27 mouse cellular contexts compared by ENCODE assay signal in genomic region chr2:92554536-92554935, GRCm38 (mm10). TPM values are rescaled to one million over a fixed set of nuclear protein-coding genes. Genes with fewer than 3 reads are reported as not detected.
"Had no signal": no experiment of that assay in that cellular context is flagged by ENCODE, and none has a peak within 500 bp of the region (broad histone marks: within the 10 kb centered on the region; RNA-seq: fewer than 3 reads in every experiment).

No protein-coding gene starts in this region.

- H3K9ac ChIP-seq: embryonic facial prominence, embryonic 12.5 days; embryonic facial prominence, embryonic 13.5 days; embryonic facial prominence, embryonic 15.5 days; forebrain, embryonic 12.5 days; forebrain, embryonic 13.5 days; forebrain, embryonic 15.5 days; forebrain, postnatal 0 days had no signal

- H3K4me3 ChIP-seq: embryonic facial prominence, embryonic 10.5 days; embryonic facial prominence, embryonic 12.5 days; embryonic facial prominence, embryonic 13.5 days; embryonic facial prominence, embryonic 15.5 days; erythroblast, embryonic 14.5 days; forebrain, embryonic 10.5 days; forebrain, embryonic 12.5 days; forebrain, embryonic 13.5 days; forebrain, embryonic 15.5 days; gastrocnemius, adult 2 months; heart, adult 2 months; heart, embryonic 10.5 days had no signal

- H3K4me1 ChIP-seq: embryonic facial prominence, embryonic 10.5 days; embryonic facial prominence, embryonic 12.5 days; embryonic facial prominence, embryonic 13.5 days; embryonic facial prominence, embryonic 15.5 days; forebrain, embryonic 12.5 days; forebrain, embryonic 13.5 days; forebrain, embryonic 15.5 days had no signal

- H3K4me2 ChIP-seq: embryonic facial prominence, embryonic 12.5 days; embryonic facial prominence, embryonic 13.5 days; embryonic facial prominence, embryonic 15.5 days; forebrain, embryonic 12.5 days; forebrain, embryonic 13.5 days; forebrain, embryonic 15.5 days had no signal

- H3K27ac ChIP-seq: embryonic facial prominence, embryonic 10.5 days; embryonic facial prominence, embryonic 12.5 days; embryonic facial prominence, embryonic 13.5 days; embryonic facial prominence, embryonic 15.5 days; forebrain, embryonic 10.5 days; forebrain, embryonic 12.5 days; forebrain, embryonic 13.5 days; forebrain, embryonic 15.5 days; gastrocnemius, adult 2 months; heart, adult 2 months; heart, embryonic 10.5 days had no signal

- H3K9me3 ChIP-seq: embryonic facial prominence, embryonic 10.5 days; embryonic facial prominence, embryonic 12.5 days; embryonic facial prominence, embryonic 13.5 days; embryonic facial prominence, embryonic 15.5 days; forebrain, embryonic 10.5 days; forebrain, embryonic 12.5 days; forebrain, embryonic 13.5 days; forebrain, embryonic 15.5 days; heart, embryonic 10.5 days had no signal

- H3K27me3 ChIP-seq: embryonic facial prominence, embryonic 12.5 days; embryonic facial prominence, embryonic 13.5 days; embryonic facial prominence, embryonic 15.5 days; forebrain, embryonic 12.5 days; forebrain, embryonic 13.5 days; forebrain, embryonic 15.5 days had no signal

- DNase-seq: cerebellum, adult 9-11 months; cerebellum, postnatal 10 days; cerebellum, postnatal 14 days; cerebellum, postnatal 25 days; cerebellum, postnatal 36 days; embryo, embryonic 11 days; forebrain, postnatal 0 days; gastrocnemius, adult 2 months; gastrocnemius, postnatal 10 days; gastrocnemius, postnatal 14 days; gastrocnemius, postnatal 25 days; gastrocnemius, postnatal 36 days; heart, adult 18-20 months; heart, adult 2 months had no signal

- ATAC-seq: forebrain, embryonic 13.5 days; forebrain, embryonic 14.5 days; forebrain, embryonic 15.5 days; forebrain, embryonic 16.5 days; forebrain, postnatal 0 days had no signal

- H3K36me3 ChIP-seq: embryonic facial prominence, embryonic 10.5 days; embryonic facial prominence, embryonic 12.5 days; embryonic facial prominence, embryonic 13.5 days; embryonic facial prominence, embryonic 15.5 days; forebrain, embryonic 10.5 days; forebrain, embryonic 12.5 days; forebrain, embryonic 15.5 days; heart, embryonic 10.5 days had no signal

RNA-seq across cellular contexts. Expression of gene Chst1, which starts 45.0 kb away (rescaled TPM):
- total RNA-seq: granulocyte monocyte progenitor cell, adult 5-6 weeks had no signal
- polyA plus RNA-seq: erythroblast, embryonic 14.5 days had no signal
